Mouse (Mus musculus) CH12.LX (cell line): ENCODE data around the gene Edc3.

ENCODE experiments used
- CTCF ChIP-seq, 2 experiments: IDR thresholded peaks in 1 of 2; conservative IDR thresholded peaks in 1 of 2; 2 replicates each; pipeline ENCODE4 v1.5.1; 2011 to 2012; ENCODE audit warnings: low read depth in 2 of 2, low read length in 2 of 2, improper control_type of control experiment in 1 of 2, inconsistent platforms in 1 of 2, mild to moderate bottlenecking in 1 of 2, moderate library complexity in 1 of 2
- E2F4 ChIP-seq: IDR thresholded peaks from 2 replicates; pipeline ENCODE4 v1.6.1; 2011; ENCODE audit warnings: low read depth, low read length, improper control_type of control experiment; ENCODE audit not compliant: insufficient replicate concordance
- EP300 ChIP-seq: IDR thresholded peaks from 2 replicates; pipeline ENCODE4 v1.6.1; 2011; ENCODE audit warnings: low read length, improper control_type of control experiment
- GABPA ChIP-seq: IDR thresholded peaks from 2 replicates; pipeline ENCODE4 v1.6.1; 2012; ENCODE audit warnings: low read depth, low read length, improper control_type of control experiment, inconsistent platforms; ENCODE audit not compliant: insufficient replicate concordance
- HCFC1 ChIP-seq: IDR thresholded peaks from 2 replicates; pipeline ENCODE4 v1.6.1; 2012; ENCODE audit warnings: low read depth, mild to moderate bottlenecking, inconsistent platforms, low read length, improper control_type of control experiment
- MAFK ChIP-seq: IDR thresholded peaks from 2 replicates; pipeline ENCODE4 v1.6.1; 2011; ENCODE audit warnings: low read length, improper control_type of control experiment; ENCODE audit not compliant: insufficient replicate concordance
- MAZ ChIP-seq: IDR thresholded peaks from 2 replicates; pipeline ENCODE4 v1.6.1; 2012; ENCODE audit warnings: low read depth, mild to moderate bottlenecking, inconsistent platforms, low read length, improper control_type of control experiment, moderate library complexity
- MEF2A ChIP-seq: IDR thresholded peaks from 2 replicates; pipeline ENCODE4 v1.6.1; 2014; ENCODE audit warnings: low read depth, mild to moderate bottlenecking, inconsistent platforms, low read length, improper control_type of control experiment, borderline replicate concordance
- NELFE ChIP-seq: IDR thresholded peaks from 2 replicates; pipeline ENCODE4 v1.6.1; 2011; ENCODE audit warnings: low read depth, low read length, improper control_type of control experiment
- POLR2A ChIP-seq: IDR thresholded peaks from 2 replicates; pipeline ENCODE4 v1.6.1; 2011; ENCODE audit warnings: low read depth, mild to moderate bottlenecking, improper control_type of control experiment, low read length
- SMC3 ChIP-seq: IDR thresholded peaks from 2 replicates; pipeline ENCODE4 v1.6.1; 2011; ENCODE audit warnings: low read depth, low read length, improper control_type of control experiment
- TCF12 ChIP-seq: IDR thresholded peaks from 2 replicates; pipeline ENCODE4 v1.6.1; 2014; ENCODE audit warnings: low read depth, mild to moderate bottlenecking, inconsistent platforms, low read length, improper control_type of control experiment
- USF1 ChIP-seq: IDR thresholded peaks from 2 replicates; pipeline ENCODE4 v1.6.1; 2014; ENCODE audit warnings: low read depth, mild to moderate bottlenecking, inconsistent platforms, low read length, improper control_type of control experiment

- TF ChIP-seq CTCF (conservative IDR thresholded peaks at IDR 0.05 in 1 of 2, IDR thresholded peaks at IDR 0.05 in 1 of 2; ENCODE audit: low read depth in 2 of 2, low read length in 2 of 2) (no peak), MAZ (no peak), POLR2A (no peak), MEF2A (no peak), HCFC1 (no peak), E2F4 (no peak), EP300 (no peak), MAFK (no peak), TCF12 (no peak), USF1 (no peak), GABPA (no peak), NELFE (no peak), SMC3 (no peak)
These were observed 20.6 kb upstream of the Edc3 start, which contains the start of gene Cyp1a1 for GRCm38 (mm10) chr9:57687751-57688150.
